Mouse (Mus musculus): ENCODE results near the gene Gm11127. TPM values are rescaled to one million over a fixed set of nuclear protein-coding genes. Genes with fewer than 3 reads are reported as not detected.
"Not testable (repeated sequence)": the region's sequence is repeated elsewhere in the genome, so short reads cannot be mapped to it uniquely, and the experiment has no call there.

Gene Gm11127
- polyA plus RNA-seq, 1 experiment = not detected

- Histone ChIP-seq H3K4me1 (ENCODE audit: control insufficient read depth) (peaks cover 42% of the 10 kb centered on the region), H3K36me3 (ENCODE audit: control insufficient read depth) (peaks cover 24% of the 10 kb centered on the region)
- not testable (repeated sequence) for H3K9me3 ChIP-seq (ENCODE audit: control insufficient read depth, low read length); H3K27me3 ChIP-seq (ENCODE audit: control insufficient read depth); H3K4me3 ChIP-seq (replicated peaks)
Measured at GRCm38 (mm10) chr17:36030046-36030702, 28.0 kb downstream of the Gm11127 start.

- TF ChIP-seq TAL1 (IDR thresholded peaks at IDR 0.05; ENCODE audit: low read length) (no peak), GATA1 (IDR thresholded peaks at IDR 0.05; ENCODE audit: low read length) (no peak)
Measured at GRCm38 (mm10) chr17:36028879-36029619, 29.1 kb downstream of the Gm11127 start.

GRCm38 (mm10) chr17:36027663-36028062, 30.5 kb downstream of the Gm11127 start:
- Histone ChIP-seq H3K36me3 (ENCODE audit: control insufficient read depth) (peaks cover 37% of the 10 kb centered on the region), H3K27me3 (ENCODE audit: control insufficient read depth) (no peaks in the 10 kb centered on the region)
- TF ChIP-seq TAL1 (IDR thresholded peaks at IDR 0.05; ENCODE audit: low read length) = no peak
- TF ChIP-seq GATA1 (IDR thresholded peaks at IDR 0.05; ENCODE audit: low read length) = no peak

More at GRCm38 (mm10) chr17:36028879-36029619, 29.1 kb downstream of the Gm11127 start:
- peaks cover 49% of the 10 kb centered on the region for H3K4me1 ChIP-seq (ENCODE audit: control insufficient read depth)
- peaks cover 31% of the 10 kb centered on the region for H3K36me3 ChIP-seq (ENCODE audit: control insufficient read depth)
- H3K9me3 ChIP-seq (ENCODE audit: control insufficient read depth, low read length) = no peaks in the 10 kb centered on the region; the same call in 1 of the 2 replicates
- no peak overlapping the region for H3K4me3 ChIP-seq (replicated peaks)
- H3K27me3 ChIP-seq (ENCODE audit: control insufficient read depth) = no peaks in the 10 kb centered on the region

GRCm38 (mm10) chr17:36025901-36026300, 32.3 kb downstream of the Gm11127 start:
- peaks cover 42% of the 10 kb centered on the region for H3K36me3 ChIP-seq (ENCODE audit: control insufficient read depth)
- H3K4me1 ChIP-seq (ENCODE audit: control insufficient read depth) = peaks cover 68% of the 10 kb centered on the region
- H3K27me3 ChIP-seq (ENCODE audit: control insufficient read depth) = no peaks in the 10 kb centered on the region
- no peak overlapping the region for H3K4me3 ChIP-seq (replicated peaks)
- H3K9me3 ChIP-seq (ENCODE audit: control insufficient read depth, low read length) = no peaks in the 10 kb centered on the region; the same call in 1 of the 2 replicates
- TF ChIP-seq GATA1 (IDR thresholded peaks at IDR 0.05; ENCODE audit: low read length) (no peak), TAL1 (IDR thresholded peaks at IDR 0.05; ENCODE audit: low read length) (no peak)

More at GRCm38 (mm10) chr17:36027663-36028062, 30.5 kb downstream of the Gm11127 start:
- H3K4me3 ChIP-seq (replicated peaks) = no peak overlapping the region
- no peaks in the 10 kb centered on the region; the same call in 1 of the 2 replicates for H3K9me3 ChIP-seq (ENCODE audit: control insufficient read depth, low read length)
- peaks cover 61% of the 10 kb centered on the region for H3K4me1 ChIP-seq (ENCODE audit: control insufficient read depth)

GRCm38 (mm10) chr17:36025197-36025596, 33.0 kb downstream of the Gm11127 start:
- TF ChIP-seq TAL1 (IDR thresholded peaks at IDR 0.05; ENCODE audit: low read length) (no peak), GATA1 (IDR thresholded peaks at IDR 0.05; ENCODE audit: low read length) (no peak)
- H3K27me3 ChIP-seq (ENCODE audit: control insufficient read depth) = no peaks in the 10 kb centered on the region
- H3K4me1 ChIP-seq (ENCODE audit: control insufficient read depth) = peaks cover 69% of the 10 kb centered on the region
- peaks cover 42% of the 10 kb centered on the region for H3K36me3 ChIP-seq (ENCODE audit: control insufficient read depth)
- H3K9me3 ChIP-seq (ENCODE audit: control insufficient read depth, low read length) = no peaks in the 10 kb centered on the region; the same call in 1 of the 2 replicates
- H3K4me3 ChIP-seq (replicated peaks) = no peak overlapping the region

- no peak for TF ChIP-seq TAL1 (IDR thresholded peaks at IDR 0.05; ENCODE audit: low read length)
- peak; percentile 66 for TF ChIP-seq GATA1 (IDR thresholded peaks at IDR 0.05; ENCODE audit: low read length)
- no peaks in the 10 kb centered on the region for H3K27me3 ChIP-seq (ENCODE audit: control insufficient read depth)
- peaks cover 73% of the 10 kb centered on the region for H3K4me1 ChIP-seq (ENCODE audit: control insufficient read depth)
- no peaks in the 10 kb centered on the region; the same call in 1 of the 2 replicates for H3K9me3 ChIP-seq (ENCODE audit: control insufficient read depth, low read length)
- H3K36me3 ChIP-seq (ENCODE audit: control insufficient read depth) = peaks cover 41% of the 10 kb centered on the region
- peak overlapping the region; percentile 7 for H3K4me3 ChIP-seq (replicated peaks)
Measured at GRCm38 (mm10) chr17:36023710-36024654, 34.2 kb downstream of the Gm11127 start.

- Histone ChIP-seq H3K4me1 (ENCODE audit: control insufficient read depth) (peaks cover 70% of the 10 kb centered on the region), H3K27me3 (ENCODE audit: control insufficient read depth) (no peaks in the 10 kb centered on the region), H3K9me3 (ENCODE audit: control insufficient read depth, low read length) (no peaks in the 10 kb centered on the region; the same call in 1 of the 2 replicates), H3K4me3 (replicated peaks) (no peak overlapping the region), H3K36me3 (ENCODE audit: control insufficient read depth) (peaks cover 35% of the 10 kb centered on the region)
- no peak for TF ChIP-seq TAL1 (IDR thresholded peaks at IDR 0.05; ENCODE audit: low read length)
- no peak for TF ChIP-seq GATA1 (IDR thresholded peaks at IDR 0.05; ENCODE audit: low read length)
Measured at GRCm38 (mm10) chr17:36022922-36023321, 35.2 kb downstream of the Gm11127 start.

- Histone ChIP-seq H3K36me3 (ENCODE audit: control insufficient read depth) (peaks cover 41% of the 10 kb centered on the region), H3K27me3 (ENCODE audit: control insufficient read depth) (no peaks in the 10 kb centered on the region), H3K4me3 (replicated peaks) (no peak overlapping the region), H3K9me3 (ENCODE audit: control insufficient read depth, low read length) (no peaks in the 10 kb centered on the region; the same call in 1 of the 2 replicates), H3K4me1 (ENCODE audit: control insufficient read depth) (peaks cover 76% of the 10 kb centered on the region)
- TF ChIP-seq GATA1 (IDR thresholded peaks at IDR 0.05; ENCODE audit: low read length) (no peak), TAL1 (IDR thresholded peaks at IDR 0.05; ENCODE audit: low read length) (no peak)
Measured at GRCm38 (mm10) chr17:36022098-36022497, 36.1 kb downstream of the Gm11127 start.

Data from erythroblast, embryonic 14.5 days (primary cell).